Mouse (Mus musculus) kidney, adult 2 months (tissue): ENCODE measurements around the gene Map3k20. TPM values are rescaled to one million over a fixed set of nuclear protein-coding genes. Genes with fewer than 3 reads are reported as not detected.
A peak's percentile ranks its signal among the peaks of the same experiment; 100 is the strongest.

Source experiments
- DNase-seq: peaks from one replicate; pipeline ENCODE4 v3.0.0; 2021
- H3K27ac ChIP-seq: fragments of 200-500 bp; 2 replicates; pipeline ENCODE4 v1.5.1; 2012; ENCODE audit warnings: low read depth, low read length, control low read depth, inconsistent platforms; ENCODE audit not compliant: insufficient read depth
- H3K27me3 ChIP-seq: fragments of 200-500 bp; replicated peaks from 2 replicates; pipeline ENCODE4 v1.6.1; 2012; ENCODE audit warnings: mild to moderate bottlenecking, moderate library complexity, low read length, inconsistent platforms; ENCODE audit not compliant: control insufficient read depth, insufficient read depth
- H3K36me3 ChIP-seq: fragments of 200-500 bp; 2 replicates; pipeline ENCODE4 v1.6.1; 2012; ENCODE audit warnings: mild to moderate bottlenecking, moderate library complexity, low read length, inconsistent platforms; ENCODE audit not compliant: control insufficient read depth, insufficient read depth
- H3K4me1 ChIP-seq: fragments of 200-500 bp; 2 replicates; pipeline ENCODE4 v1.6.1; 2011; ENCODE audit warnings: low read length; ENCODE audit not compliant: control insufficient read depth, insufficient read depth
- H3K4me3 ChIP-seq: fragments of 200-500 bp; 2 replicates; pipeline ENCODE4 v1.5.1; 2011; ENCODE audit warnings: mild to moderate bottlenecking, low read depth, low read length, control low read depth; ENCODE audit not compliant: insufficient read depth
- CTCF ChIP-seq: fragments of 200-500 bp; conservative IDR thresholded peaks from 2 replicates; pipeline ENCODE4 v1.5.1; 2011; ENCODE audit warnings: low read depth, mild to moderate bottlenecking, control low read depth, low read length, moderate library complexity, mixed read lengths; ENCODE audit not compliant: insufficient read depth, insufficient read length
- POLR2A ChIP-seq: fragments of 200-500 bp; IDR thresholded peaks from one replicate; pipeline ENCODE4 v1.6.1; 2011; ENCODE audit warnings: low read depth, low read length, control low read depth
- WGBS: fragments of 180-500 bp; shearing (Covaris S2); methylation state at CpG from one replicate; pipeline ENCODE4 v1.1.7; 2018; 5-methylcytosine and 5-hydroxymethylcytosine counted together
- polyA plus RNA-seq: library from polyadenylated mRNA; depleted of rRNA; stranded (reverse); fragments of >200 nt; gene quantifications from 2 replicates; pipeline ENCODE4 v1.2.3, GENCODE M21; 2012; rRNA removed

Gene Map3k20
- polyA plus RNA-seq, 1 experiment, result 8.3 TPM

DNA sequence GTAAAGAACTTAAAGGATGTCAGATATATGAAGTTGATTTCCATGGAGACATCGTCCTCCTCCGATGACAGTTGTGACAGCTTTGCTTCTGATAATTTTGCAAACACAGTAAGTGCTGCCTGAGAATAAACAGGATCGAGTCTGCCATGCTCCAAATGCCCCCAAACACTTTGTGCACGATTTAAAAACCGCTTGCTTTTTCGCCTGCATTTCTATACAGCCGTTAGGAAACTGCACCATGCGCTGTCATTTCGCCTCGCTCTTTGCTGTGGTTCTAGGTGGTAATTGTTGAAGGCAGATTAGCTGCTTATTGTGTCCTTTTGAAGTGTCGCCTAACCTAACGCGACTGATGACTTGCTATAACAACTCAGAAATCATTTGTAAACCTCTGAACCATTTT lies 193.5 kb downstream of the Map3k20 start:
- Histone ChIP-seq H3K27me3 (no peaks in the 10 kb centered on the region; the same call in 1 of the 2 replicates), H3K27ac (no peak overlapping the region), H3K36me3 (no peaks in the 10 kb centered on the region), H3K4me1 (peaks cover 4% of the 10 kb centered on the region; the same call in 1 of the 2 replicates), H3K4me3 (no peak overlapping the region)
- DNase-seq, result no peak
- TF ChIP-seq CTCF (no peak), POLR2A (no peak)
- 90% methylated on average over 13 of the region's 13 CpGs for WGBS

DNA sequence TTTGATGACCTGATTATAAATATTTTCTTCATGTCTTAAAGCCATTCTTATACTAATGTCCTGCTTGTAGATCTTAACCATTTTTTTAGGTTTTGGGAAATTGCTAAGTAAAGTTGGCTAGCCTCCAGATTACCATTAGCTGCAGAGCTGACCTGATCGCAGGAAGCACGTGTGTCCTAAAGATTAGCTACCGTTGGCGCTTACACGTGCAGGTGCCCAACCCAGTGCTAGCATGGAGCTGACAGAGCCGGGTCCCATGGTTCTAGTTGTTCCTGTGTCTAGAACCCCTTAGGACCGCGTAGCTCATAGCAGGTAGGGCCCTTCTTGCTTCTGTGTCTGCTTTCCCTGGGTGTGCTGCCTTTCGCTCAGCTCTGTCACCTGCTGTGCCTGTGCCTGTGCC lies 194.4 kb downstream of the Map3k20 start:
- peaks cover 4% of the 10 kb centered on the region; the same call in 1 of the 2 replicates for H3K4me1 ChIP-seq
- no peak for DNase-seq
- WGBS, result 88% methylated on average over 9 of the region's 9 CpGs
- H3K27ac ChIP-seq, result no peak overlapping the region
- no peaks in the 10 kb centered on the region for H3K36me3 ChIP-seq
- TF ChIP-seq CTCF, result no peak
- TF ChIP-seq POLR2A, result no peak
- H3K4me3 ChIP-seq, result no peak overlapping the region
- no peaks in the 10 kb centered on the region; the same call in 1 of the 2 replicates for H3K27me3 ChIP-seq

DNA sequence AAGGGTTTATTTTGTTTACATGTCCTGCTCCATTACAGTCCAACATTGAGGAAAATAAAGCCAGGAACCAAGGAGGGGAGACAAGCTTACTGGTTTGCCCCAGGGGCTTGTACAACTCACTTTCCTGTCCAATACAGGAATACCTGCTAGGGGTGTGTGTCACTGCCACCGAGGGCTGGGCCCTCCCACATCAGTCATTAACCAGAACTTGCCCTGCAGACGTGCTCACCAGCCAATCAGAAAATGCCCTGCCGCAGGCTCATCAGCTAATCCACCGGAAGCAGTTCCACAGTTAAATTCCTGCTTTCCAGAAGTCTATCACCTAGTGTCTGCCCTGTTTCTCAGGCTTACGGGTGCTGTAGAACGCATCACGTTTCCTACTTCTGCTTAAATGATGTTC lies 206.2 kb downstream of the Map3k20 start:
- peak; percentile 8 for DNase-seq
- Histone ChIP-seq H3K4me1 (no peaks in the 10 kb centered on the region), H3K27me3 (no peaks in the 10 kb centered on the region), H3K36me3 (no peaks in the 10 kb centered on the region), H3K27ac (no peak overlapping the region), H3K4me3 (no peak overlapping the region)
- no peak for TF ChIP-seq POLR2A
- TF ChIP-seq CTCF, result no peak
- 44% methylated on average over 7 of the region's 7 CpGs for WGBS

Other genes starting within 250 kb of the Map3k20 start
- gene Cdca7, start 190.5 kb downstream of the Map3k20 start, polyA plus RNA-seq, result 1.4 and 1.7 TPM in 2 replicates